Mouse (Mus musculus): ENCODE data around the gene Slc25a45. TPM values are rescaled to one million over a fixed set of nuclear protein-coding genes. Genes with fewer than 3 reads are reported as not detected.
A peak's percentile ranks its signal among the peaks of the same experiment; 100 is the strongest.

The Slc25a45 gene
- total RNA-seq, 4 experiments from 2014 or later, result 0.80 to 1.3 (median 1.1) TPM

DNA sequence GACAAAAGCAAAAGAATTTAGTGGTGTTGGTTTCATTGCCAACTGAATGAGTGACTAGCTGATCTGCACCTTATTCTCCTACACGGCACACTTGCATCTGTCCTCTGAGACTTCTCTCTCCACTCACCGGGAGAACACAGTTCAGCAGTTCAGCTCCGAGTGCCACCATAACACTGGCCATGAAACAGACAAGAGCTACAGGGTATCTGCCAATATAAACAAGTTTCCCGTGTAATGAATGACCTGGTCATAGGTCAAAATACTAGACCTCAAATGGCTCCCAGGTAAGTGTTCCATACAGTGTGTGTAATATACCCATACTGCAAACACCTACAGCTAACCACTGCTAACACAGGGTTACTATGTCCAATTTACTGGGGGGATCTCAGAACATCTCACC, 11.6 kb downstream of the Slc25a45 start:
- DNase-seq (ENCODE audit: low spot score in 2 of 2), result no peak

DNA sequence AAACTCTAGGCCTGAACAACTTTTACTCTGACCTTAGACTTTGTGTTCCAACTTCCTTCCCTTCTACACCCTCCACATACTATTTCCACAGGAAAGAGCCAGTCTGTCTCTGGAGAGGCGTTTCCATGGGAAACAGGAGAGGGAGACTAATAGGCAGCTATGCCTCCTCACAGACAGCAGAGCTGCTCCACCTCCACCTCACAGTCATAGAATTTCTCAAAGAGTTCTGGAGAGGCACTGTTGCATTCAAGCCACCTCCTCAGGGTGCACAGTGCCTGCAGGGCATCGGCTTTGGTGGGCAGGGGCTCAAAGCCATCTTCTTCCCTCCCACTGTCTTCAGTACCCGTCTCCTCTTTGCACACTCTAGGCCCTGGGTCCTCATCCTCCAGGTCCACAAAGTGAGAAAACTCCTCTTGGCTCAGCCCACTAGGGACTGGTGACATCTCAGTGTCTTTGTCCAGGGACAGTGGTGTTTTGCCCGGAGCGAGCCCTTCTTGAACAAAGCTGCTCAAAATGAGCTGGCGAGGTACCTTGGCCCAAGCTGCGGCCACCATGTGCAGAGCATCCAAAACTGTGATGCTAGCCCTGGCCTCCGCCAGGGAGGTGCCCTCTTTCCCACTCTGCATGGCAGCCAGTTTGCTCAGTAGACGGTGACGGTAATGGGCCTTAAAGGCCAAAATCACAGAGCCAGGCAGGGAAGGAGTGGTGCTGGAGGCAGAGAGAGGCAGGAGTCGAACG, 14.1 kb downstream of the Slc25a45 start:
- DNase-seq (ENCODE audit: low spot score in 2 of 2), result no peak

DNA sequence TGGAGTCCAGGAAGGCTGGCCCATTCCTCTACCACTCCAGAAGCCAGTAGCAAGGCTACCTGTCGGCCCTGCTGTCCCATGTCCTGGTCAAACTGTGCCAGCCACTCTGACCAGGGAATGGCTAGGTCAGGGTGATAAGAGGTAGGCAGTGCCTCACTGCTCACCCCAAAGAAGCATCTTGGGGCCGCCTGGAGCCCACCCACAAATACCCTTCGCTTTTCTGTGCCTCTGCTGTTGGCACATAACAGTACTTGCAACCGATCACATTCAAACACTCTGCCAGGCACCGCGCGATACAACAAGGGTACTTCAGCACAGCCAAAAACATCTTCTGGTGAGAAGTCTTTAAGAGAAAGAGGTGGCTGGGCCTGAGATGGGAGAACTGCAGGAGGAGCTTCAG, 14.7 kb downstream of the Slc25a45 start:
- DNase-seq (ENCODE audit: low spot score in 2 of 2), result no peak

DNA sequence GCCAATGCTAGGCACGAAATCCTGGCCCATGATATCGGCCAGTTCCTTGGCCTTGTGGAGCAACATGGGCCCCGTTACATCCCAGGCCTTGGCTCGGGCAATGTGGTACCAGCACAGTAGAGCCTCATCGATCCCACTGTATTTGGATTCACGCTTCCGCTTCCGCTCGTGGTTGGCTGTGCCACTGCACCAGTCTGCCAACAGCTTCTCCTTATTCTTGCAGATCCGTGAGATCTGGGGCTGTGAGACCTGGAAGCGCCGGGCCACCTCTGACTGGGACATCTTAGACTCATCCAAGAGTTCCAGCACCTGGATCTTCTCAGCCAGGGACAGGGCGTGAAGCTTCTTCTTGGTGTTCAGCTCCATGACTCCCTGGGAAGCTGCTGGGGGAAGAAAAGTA, 15.1 kb downstream of the Slc25a45 start:
- DNase-seq (ENCODE audit: low spot score in 2 of 2), result no peak

DNA sequence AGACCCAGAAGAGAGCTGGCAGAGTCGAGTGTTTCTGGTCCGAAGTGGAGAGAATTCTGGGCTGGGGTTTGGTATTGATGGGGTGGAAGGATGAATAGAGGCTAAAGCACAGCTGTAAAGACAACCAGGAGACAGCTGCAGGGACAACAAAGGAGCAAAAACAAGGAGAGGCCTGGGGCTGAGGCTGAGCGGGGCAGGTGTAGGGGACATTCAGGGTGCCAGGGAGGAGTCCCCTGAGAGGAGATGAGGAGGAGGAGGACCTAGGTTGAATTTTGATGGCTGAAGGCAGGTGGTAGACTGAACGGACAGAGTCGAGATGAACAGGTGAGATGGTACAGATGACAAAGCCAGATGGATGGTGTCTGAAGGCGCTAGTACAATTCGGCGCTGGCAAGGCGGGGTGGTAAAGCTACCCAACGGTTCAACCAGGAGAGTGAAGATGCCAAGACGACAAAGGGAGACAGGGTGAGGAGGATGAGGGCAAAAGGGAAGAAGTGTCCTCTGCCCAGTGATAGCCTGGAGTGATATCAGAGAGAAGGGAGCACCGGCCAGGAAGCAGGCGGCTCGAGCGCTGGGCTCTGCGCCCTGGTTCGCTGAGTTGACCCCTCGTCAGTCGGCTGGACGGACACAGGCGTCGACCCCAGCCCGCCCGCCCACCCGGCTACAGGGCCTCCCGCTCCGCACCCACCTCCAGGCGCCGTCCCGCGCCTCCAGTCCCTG, 15.8 kb downstream of the Slc25a45 start:
- DNase-seq (ENCODE audit: low spot score in 2 of 2), result no peak

DNA sequence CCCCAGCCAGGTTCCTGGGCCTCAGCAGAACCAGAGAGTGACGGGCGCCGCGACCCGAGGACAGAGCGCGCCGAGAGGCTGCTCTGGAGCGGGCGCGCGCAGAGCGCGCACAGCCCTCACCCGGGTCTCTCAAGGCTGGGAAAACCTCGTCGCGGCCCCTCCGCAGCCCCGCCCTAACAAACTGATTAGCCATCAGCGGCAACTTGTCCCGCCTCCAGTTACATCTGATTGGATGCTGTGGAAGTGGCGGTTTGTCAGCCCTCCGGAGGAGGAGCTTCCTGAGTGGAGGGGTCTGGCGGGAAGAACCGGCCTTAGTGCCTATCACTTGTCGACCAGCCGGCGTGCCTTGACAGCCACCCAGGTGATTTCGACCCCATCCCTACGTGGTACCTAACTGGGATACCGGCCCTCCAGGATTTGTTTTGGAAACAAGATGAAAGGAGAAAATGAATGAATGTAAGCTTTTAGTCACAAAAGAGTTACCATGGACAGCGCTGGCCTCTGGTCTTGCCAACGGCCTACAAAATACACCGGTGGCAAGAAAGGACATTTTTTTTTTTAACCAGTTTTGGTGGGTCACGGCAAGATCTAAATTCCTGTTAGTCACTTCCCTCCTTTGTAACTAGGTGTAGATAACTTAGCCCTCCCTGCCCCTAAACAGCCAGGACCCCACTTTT, 16.5 kb downstream of the Slc25a45 start, which contains the start of gene Tigd3:
TSS of gene Tigd3 (minus strand) at position 148 of the 677 bp plus-strand sequence.
- peak; percentile 83 to 86 for DNase-seq (ENCODE audit: low spot score in 2 of 2)

DNA sequence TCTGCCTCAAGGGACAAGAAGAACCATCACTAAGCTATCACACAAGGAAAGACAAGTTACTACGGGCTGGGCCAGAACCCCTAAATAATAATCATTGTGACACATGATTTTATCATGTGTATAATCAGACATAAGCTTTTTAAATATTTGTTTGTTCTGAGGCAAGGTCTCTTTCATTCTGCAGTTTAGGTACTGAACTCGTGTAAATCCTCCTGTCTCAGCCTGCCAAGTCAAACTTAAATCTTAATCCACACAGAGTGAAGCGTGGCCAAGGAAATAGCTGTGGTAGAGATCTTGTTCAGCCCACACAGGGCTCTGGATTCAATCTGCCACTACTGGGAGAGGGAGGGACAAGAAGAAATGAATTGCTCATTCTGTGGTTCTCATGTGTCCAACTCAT, 29.7 kb downstream of the Slc25a45 start:
- no peak for DNase-seq (ENCODE audit: low spot score in 2 of 2)

DNA sequence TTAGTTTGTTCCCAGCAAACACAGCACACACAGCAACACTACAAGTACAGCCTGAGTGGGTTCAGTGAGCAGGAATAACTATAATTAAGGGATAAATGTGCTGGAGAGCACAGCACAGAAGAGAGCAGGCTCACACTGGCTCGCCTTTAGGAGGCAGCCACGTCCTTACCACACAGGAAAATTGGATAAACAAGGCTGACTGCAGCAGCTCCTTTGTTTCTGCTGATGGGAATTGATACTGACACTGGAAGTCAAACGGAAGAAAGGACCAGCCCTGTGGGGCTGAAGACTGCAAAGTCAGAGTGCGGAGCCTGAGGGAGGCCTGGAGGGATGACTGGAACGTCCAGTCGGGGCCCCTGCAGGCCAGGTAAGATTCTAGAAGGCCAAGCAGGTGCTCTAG, 32.6 kb downstream of the Slc25a45 start:
- DNase-seq (ENCODE audit: low spot score in 2 of 2), result no peak

DNA sequence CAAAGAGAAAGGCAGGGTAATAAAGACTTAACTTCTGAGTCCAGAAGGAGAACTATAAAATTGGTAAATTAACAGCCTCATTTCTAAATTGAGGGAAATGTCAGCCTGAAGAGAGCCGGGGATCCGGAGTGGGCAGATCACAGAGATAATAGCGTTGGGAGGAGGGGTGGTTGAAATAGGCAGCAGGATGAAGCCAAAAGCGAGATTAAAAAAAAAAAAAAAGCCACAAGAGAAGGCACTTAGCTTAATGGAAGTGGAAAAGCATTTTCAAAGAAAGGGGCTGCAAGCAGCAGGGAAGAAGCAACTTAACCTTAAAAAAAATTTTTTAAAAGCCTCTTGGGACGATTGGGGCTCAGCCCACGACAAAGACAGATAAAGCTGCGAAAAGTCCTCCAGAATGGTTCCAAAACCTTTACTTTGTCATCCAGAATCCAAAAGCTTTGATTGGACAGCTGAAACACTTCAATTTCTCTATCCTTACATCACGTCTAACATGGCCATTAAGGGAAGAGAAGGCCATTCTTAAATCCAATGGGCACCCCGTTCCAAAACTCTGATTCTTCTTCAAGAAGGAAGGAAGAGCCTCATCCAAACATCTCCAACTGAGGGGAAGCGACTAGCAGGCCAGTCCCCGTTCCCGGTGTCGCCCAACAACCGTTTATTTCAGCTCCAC, 34.0 kb downstream of the Slc25a45 start:
- DNase-seq (ENCODE audit: low spot score in 2 of 2), result no peak

DNA sequence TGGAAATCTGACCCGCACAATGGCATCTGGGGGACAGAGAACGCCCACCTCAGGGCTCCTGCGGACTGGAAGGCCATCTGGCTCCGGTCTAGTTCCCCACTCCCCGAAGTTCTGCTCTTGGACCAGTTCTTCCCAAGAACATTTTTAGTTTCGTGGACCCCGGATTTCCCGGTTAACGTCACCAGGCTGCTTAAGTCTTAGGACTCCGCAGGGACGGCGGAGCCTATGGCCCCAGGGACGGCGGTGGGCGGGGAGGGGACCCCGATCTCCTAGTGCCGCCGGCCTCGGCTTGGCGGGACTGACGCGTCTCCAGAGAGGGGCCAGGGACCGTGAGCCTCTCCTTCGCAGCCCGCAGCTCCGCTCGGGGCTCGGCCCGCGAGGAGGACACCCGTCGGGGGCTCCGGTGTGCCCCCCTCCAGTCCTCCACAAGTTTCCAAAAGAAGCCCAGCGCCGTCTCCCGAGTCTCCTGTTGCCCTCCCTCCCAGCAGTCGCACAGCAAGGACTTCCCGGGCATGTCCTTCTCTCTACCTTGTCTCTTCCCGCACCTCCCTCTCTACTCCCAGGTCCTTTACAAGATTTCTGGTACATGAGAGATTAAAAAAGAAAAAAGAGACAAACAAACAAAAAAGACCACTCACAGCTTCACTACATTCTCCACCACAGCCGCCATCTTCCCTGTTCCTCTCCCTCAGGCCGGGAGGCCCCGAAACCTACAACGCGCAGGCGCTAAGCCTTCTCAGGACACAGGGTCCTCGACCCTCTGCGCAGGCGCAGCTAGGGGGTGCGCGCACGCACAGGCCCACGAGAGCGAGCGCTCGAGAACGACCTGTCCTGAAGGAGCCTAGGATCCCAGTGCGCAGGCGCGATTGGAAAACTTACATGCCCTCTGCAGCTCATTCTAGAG, 34.7 kb downstream of the Slc25a45 start:
- DNase-seq (ENCODE audit: low spot score in 2 of 2), result peak; percentile 96 to 99

DNA sequence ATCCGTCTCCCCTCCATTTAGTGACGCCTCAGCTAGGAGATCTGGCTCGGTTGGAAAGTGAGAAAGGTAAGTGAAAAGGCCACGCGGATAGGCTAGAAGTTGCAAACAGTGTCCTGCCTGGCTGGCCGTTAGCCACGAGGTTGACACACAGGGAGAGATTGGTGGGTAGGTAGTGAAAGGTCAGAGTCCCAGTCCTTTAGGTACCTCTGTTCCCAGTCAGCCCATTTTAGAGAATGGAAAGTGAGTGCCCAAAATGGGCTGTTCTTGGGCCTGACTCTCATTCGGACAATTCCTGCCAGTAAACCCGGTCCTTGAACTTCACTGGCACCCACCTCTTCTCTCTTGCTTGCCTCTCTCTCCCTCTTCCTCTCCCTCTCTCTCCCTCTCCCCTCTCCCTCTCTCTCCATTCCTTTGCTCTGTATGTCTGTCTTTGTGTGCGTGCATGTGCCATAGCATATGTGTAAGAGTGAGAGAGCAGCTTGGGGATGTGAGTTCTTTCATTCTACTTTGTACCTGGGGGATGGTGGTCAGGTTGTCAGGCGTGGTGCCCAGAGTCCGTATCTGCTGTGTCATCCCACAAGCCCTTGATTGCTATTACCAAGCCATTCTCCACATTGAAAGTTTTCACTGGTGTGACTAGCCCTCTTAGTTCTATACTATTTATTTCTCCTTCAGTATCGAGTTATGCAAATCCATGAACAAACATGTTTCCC, 35.6 kb downstream of the Slc25a45 start, which contains the start of gene Dpf2:
TSS of gene Dpf2 (minus strand) at position 4 of the 713 bp plus-strand sequence.
- no peak for DNase-seq (ENCODE audit: low spot score in 2 of 2)

DNA sequence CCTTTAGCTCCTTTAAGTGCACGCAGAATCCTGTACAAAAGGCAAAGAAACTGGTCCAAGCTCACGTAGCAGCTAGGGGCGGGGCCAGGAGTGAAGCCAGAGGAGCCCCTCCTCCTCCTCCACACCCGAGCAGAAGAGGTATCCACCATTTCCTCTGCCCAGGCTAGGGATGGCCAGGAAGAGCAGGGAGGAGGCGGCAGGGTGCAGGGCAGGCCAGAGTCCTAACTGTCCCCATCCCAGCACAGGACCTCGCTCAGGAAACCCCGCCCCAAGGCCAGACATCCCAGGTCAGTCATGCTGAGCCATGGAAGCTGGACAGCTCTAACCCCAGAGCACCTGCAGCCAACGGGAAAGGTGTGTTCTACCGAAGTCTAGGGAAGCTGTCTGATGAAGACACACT, 44.1 kb downstream of the Slc25a45 start:
- no peak for DNase-seq (ENCODE audit: low spot score in 2 of 2)

DNA sequence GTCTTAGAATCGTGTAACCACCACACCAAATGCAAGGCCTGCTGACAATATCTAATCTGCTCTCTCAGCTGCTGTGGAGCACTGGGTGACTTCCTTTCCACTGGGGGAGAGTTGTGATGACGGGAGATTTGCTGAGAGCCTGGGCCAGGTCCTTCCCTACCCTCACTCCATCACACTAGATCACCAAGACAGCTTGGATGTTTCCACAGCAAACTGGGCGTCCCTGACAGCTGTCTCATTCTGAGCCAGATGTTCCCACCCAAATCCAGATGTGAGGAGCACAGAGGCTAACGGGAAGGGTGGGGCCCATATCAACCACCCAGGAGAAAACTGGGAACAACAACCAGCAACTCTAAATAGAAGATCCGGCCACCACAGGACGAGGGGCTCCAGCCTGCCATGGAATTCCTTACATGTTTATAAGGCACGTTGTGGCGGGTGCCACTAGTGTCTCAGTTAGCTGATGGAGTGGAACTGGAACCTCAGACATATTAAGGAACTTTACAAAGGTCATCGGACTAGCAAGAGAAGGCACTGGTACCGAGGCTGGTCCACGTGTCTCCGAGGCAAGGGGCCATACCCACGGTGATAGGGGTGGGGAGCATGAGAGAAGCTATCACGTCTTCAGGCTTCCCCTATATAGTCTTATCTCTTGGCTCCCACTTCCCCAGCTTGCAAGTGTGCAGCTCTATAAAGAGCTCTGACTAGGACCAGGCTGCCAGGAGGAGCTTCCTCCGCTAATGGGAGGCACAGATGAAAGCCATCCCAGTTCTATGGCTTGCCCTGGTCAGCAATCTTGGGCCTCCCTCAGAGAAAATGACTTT, 44.7 kb downstream of the Slc25a45 start:
- DNase-seq (ENCODE audit: low spot score in 2 of 2), result peak in 1 of 2 experiments; percentile 56

DNA sequence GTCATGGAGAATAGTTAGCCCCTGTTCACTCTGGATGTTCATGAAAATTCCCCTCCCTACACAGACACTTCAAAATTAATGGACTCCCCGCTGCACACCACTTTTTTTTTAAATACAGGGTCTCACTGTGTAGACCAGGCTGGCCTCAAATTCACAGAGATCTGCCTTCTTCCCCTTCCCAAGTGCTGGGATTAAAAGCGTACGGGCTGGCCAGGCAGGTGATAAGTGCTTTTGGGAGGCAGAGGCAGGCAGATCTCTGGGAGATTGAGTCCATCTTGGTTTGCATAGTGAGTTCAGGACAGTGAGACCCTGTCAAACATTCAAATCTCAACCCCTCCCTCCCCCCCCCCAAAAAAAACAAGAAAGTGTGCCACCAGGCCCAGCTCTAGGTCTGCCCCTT, 45.4 kb downstream of the Slc25a45 start:
- DNase-seq (ENCODE audit: low spot score in 2 of 2), result no peak

DNA sequence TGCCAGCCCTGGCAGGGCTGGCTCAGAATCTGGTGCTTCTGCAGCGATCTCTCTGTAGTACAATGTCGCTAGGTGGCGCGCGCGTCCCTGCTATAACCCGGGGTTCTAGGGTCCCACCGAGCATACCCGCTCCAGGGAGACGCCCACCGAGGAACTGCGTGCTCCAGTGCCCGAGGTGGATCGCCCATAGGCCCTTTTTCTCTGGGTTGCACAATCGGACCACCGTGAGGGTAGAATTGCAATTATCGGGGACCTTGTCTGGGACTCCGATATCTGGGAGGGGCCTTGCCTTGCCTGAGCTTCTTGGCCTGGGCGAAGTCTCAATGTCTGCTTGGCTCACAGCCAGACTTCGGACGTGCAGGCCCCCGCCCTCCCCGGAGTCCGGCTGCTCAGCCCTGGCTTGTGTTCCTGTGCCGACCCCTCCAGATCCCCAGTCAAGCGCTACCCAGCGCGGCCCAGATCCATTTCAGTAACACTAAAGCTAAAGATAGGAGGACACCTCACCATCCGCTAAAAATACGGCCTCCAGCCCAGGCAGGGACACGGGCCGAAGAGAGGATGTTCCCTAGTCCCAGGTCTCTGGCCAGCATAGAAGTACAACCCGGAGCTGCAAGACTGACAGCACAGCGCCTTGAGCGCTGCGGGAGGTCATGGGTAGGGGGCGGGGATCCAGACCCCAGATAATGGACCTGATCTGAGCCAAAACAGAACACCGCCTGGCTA, 46.5 kb downstream of the Slc25a45 start:
- DNase-seq (ENCODE audit: low spot score in 2 of 2), result peak; percentile 89 to 92

DNA sequence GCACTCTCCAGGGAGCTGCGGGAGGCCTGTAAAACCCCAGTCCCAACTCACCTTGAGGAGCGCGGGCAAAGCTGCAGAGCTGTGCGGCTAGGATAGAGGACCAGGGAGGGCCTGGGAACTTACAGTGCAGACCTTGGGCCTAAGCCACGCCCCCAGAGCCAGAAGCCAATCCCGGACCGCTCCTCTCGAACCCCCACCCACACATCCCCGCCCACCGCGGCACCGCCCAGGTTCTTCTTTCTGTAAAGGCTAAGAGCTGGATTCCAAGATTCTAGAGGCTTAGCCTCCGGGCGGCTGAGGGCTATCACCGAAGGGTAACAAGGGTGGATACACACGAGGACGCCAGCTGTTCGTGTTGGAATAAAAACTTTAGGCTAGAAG, 47.1 kb downstream of the Slc25a45 start, which contains the start of gene Cdc42ep2:
TSS of gene Cdc42ep2 (minus strand) at position 104 of the 381 bp plus-strand sequence.
- peak; percentile 94 to 97 for DNase-seq (ENCODE audit: low spot score in 2 of 2)

DNA sequence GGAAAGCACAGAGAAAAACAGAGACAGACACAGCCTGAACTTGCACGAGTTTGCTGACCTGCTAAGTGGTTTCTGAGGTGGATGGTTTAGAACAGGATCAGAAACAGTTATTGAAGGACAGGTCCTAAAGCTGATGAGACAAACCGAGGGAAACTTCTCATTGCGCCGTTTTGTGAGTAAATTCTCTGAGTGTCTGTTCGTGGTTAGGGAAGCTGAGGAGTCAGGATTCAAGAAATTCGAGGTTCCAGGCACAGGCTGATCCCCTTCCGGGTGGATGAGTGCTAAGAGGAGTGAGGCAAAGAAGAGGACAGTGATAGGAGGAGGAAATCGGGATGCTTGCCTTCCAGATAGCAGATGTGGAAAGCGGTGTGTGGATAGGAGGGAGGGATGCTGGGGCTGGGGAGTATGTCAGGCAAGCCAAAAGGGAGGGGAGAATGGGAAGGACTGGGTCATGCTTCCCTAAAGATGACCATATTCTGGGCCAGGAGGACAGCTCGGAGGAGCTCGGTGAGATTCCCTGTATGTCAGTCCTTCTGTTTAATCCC, 47.8 kb downstream of the Slc25a45 start:
- DNase-seq (ENCODE audit: low spot score in 2 of 2), result no peak

DNA sequence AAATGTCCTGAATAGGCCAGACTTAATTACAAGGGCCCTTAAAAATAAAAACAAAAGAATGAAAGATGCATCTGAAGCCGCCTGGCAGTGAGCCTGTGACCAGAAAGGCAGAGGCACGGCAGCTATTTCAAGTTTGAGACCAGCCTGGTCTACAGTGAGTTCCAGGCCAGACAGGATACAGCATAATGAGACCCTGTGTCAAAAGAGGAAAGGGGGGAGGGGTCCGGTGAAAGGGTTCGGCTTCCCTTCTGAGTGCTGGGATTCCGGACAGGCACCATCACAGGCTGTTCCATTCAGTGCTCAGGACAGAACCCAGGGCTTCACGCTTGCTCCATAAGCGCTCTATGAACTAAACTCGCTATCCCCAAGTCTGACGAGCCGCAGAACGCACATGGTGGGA, 49.4 kb downstream of the Slc25a45 start:
- DNase-seq (ENCODE audit: low spot score in 2 of 2), result no peak

Measured in gastrocnemius, adult 8-10 months (tissue).